ENCODE assay signal across 9 mouse cellular contexts in genomic region chr6:53143846-53144584, GRCm38 (mm10).
DNase-seq lines count a peak whose midpoint lies in the region; ATAC-seq lines count a peak whose summit lies in the region.
"Had no signal": no experiment of that assay in that cellular context is flagged by ENCODE, and none has a peak within 500 bp of the region (broad histone marks: within the 10 kb centered on the region; RNA-seq: fewer than 3 reads in every experiment).

No protein-coding gene starts in this region.

- no peaks in the 10 kb centered on the region for H3K36me3 ChIP-seq in midbrain, embryonic 11.5 days (ENCODE audit: control insufficient read depth, insufficient read depth, low read length)
- H3K36me3 ChIP-seq in midbrain, embryonic 15.5 days (replicated peaks): no peaks in the 10 kb centered on the region
- H3K36me3 ChIP-seq: midbrain, embryonic 12.5 days had no signal

- no peaks in the 10 kb centered on the region; the same call in 1 of the 2 replicates for H3K4me1 ChIP-seq in midbrain, embryonic 11.5 days (ENCODE audit: control insufficient read depth, insufficient read depth, low read length)
- H3K4me1 ChIP-seq in midbrain, embryonic 15.5 days: no peaks in the 10 kb centered on the region

- H3K4me3 ChIP-seq in midbrain, embryonic 11.5 days (ENCODE audit: low read depth, low read length): no peak overlapping the region
- H3K4me3 ChIP-seq in midbrain, embryonic 15.5 days: no peak overlapping the region
- H3K4me3 ChIP-seq: midbrain, embryonic 12.5 days had no signal

- 0 out of 2 replicates have a peak, but pooled peaks have one; percentile 24 for ATAC-seq in midbrain, embryonic 11.5 days (ENCODE audit: low FRiP score)
- no peak for ATAC-seq in midbrain, embryonic 15.5 days (replicated peaks)
- ATAC-seq in hematopoietic stem cell, adult 5-6 weeks (replicated peaks in 1 of 2; ENCODE audit: insufficient read depth in 1 of 2, low FRiP score in 2 of 2, low TSS enrichment in 1 of 2, low read depth in 1 of 2, poor library complexity in 2 of 2, severe bottlenecking in 2 of 2): peak; percentile 42 to 49; a peak in 1 of 4 replicates
- no peak for ATAC-seq in erythroblast, adult 5-6 weeks (replicated peaks; ENCODE audit: low FRiP score, poor library complexity, severe bottlenecking)

- intact Hi-C loops in left cerebral cortex, postnatal 10 days (cut with DNase I): loop anchor here (10.0 kb wide), 1 partner anchor 889 kb away; no protein-coding TSS in a partner anchor

- H3K27me3 ChIP-seq in midbrain, embryonic 11.5 days (ENCODE audit: control insufficient read depth, insufficient read depth, low read length): no peaks in the 10 kb centered on the region; the same call in 1 of the 2 replicates
- H3K27me3 ChIP-seq in midbrain, embryonic 15.5 days (replicated peaks): no peaks in the 10 kb centered on the region

- H3K27ac ChIP-seq in midbrain, embryonic 11.5 days (ENCODE audit: low read depth, low read length): no peak overlapping the region
- no peak overlapping the region for H3K27ac ChIP-seq in midbrain, embryonic 15.5 days
- H3K27ac ChIP-seq: midbrain, embryonic 12.5 days had no signal

- H3K9me3 ChIP-seq in midbrain, embryonic 11.5 days (ENCODE audit: control insufficient read depth, low read length): no peaks in the 10 kb centered on the region
- no peaks in the 10 kb centered on the region for H3K9me3 ChIP-seq in midbrain, embryonic 15.5 days
- H3K9me3 ChIP-seq: midbrain, embryonic 12.5 days had no signal

- H3K4me2 ChIP-seq in midbrain, embryonic 11.5 days: no peak overlapping the region
- no peak overlapping the region for H3K4me2 ChIP-seq in midbrain, embryonic 15.5 days
- H3K4me2 ChIP-seq: midbrain, embryonic 12.5 days had no signal

- DNase-seq in midbrain, embryonic 11.5 days (ENCODE audit: low spot score, missing footprints): peak; percentile 96
- peak; percentile 43 for DNase-seq in adipocyte (ENCODE audit: low spot score)
- DNase-seq in embryo, embryonic 11 days: peak; percentile 84
- DNase-seq in left cerebral cortex, postnatal 10 days (ENCODE audit: extremely low spot score in 1 of 2, low spot score in 2 of 2): peak; percentile 34 to 45
- DNase-seq in retina, adult 2 months (ENCODE audit: low read depth, low spot score): peak; percentile 26

- no peak overlapping the region for H3K9ac ChIP-seq in midbrain, embryonic 11.5 days (ENCODE audit: low read length)
- no peak overlapping the region for H3K9ac ChIP-seq in midbrain, embryonic 15.5 days
- H3K9ac ChIP-seq: midbrain, embryonic 12.5 days had no signal

- WGBS in midbrain, embryonic 11.5 days: 27% methylated on average over 4 of the region's 4 CpGs
- WGBS in midbrain, embryonic 15.5 days: 21% methylated on average over 4 of the region's 4 CpGs

Comparison
In these comparisons a context has a peak if more than half of its experiments do, and no peak if none do; other contexts are left out.
1. ATAC-seq: peak in midbrain, embryonic 11.5 days (single experiment) and hematopoietic stem cell, adult 5-6 weeks (2 of 2); none in midbrain, embryonic 15.5 days (single experiment) and erythroblast, adult 5-6 weeks (single experiment).
2. DNase-seq: peak in every context shown above with its lines; median percentile 96 in midbrain, embryonic 11.5 days; 84 in embryo, embryonic 11 days; 43 in adipocyte; 40 in left cerebral cortex, postnatal 10 days; 26 in retina, adult 2 months.